Mouse (Mus musculus): ENCODE results near the gene 4930503B20Rik.

Gene 4930503B20Rik

GRCm38 (mm10) chr3:146650716-146651115, 401 bp downstream of the 4930503B20Rik start:
- no peak for DNase-seq (ENCODE audit: low spot score in 2 of 2)

GRCm38 (mm10) chr3:146649311-146649894, 1.7 kb downstream of the 4930503B20Rik start:
- no peak for DNase-seq (ENCODE audit: low spot score in 2 of 2)

- no peak for DNase-seq (ENCODE audit: low spot score in 2 of 2)
These were observed 9.2 kb downstream of the 4930503B20Rik start for GRCm38 (mm10) chr3:146641818-146642427.

- DNase-seq (ENCODE audit: low spot score in 2 of 2) = no peak
These were observed 18.6 kb downstream of the 4930503B20Rik start for GRCm38 (mm10) chr3:146632506-146632905.

GRCm38 (mm10) chr3:146628227-146628982, 22.7 kb downstream of the 4930503B20Rik start:
- DNase-seq (ENCODE audit: low spot score in 2 of 2) = no peak

GRCm38 (mm10) chr3:146625766-146626165, 25.4 kb downstream of the 4930503B20Rik start:
- peak in 1 of 2 experiments; percentile 36 for DNase-seq (ENCODE audit: low spot score in 2 of 2)

- peak; percentile 53 to 58 for DNase-seq (ENCODE audit: low spot score in 2 of 2)
These were observed 29.2 kb downstream of the 4930503B20Rik start for GRCm38 (mm10) chr3:146621966-146622365.

GRCm38 (mm10) chr3:146620555-146621249, 30.4 kb downstream of the 4930503B20Rik start:
- DNase-seq (ENCODE audit: low spot score in 2 of 2) = peak; percentile 83 to 88

- peak; percentile 68 to 77 for DNase-seq (ENCODE audit: low spot score in 2 of 2)
These were observed 31.0 kb downstream of the 4930503B20Rik start for GRCm38 (mm10) chr3:146620101-146620500.

- DNase-seq (ENCODE audit: low spot score in 2 of 2) = no peak
These were observed 32.8 kb downstream of the 4930503B20Rik start for GRCm38 (mm10) chr3:146618357-146618756.

GRCm38 (mm10) chr3:146617946-146618345, 33.2 kb downstream of the 4930503B20Rik start:
- DNase-seq (ENCODE audit: low spot score in 2 of 2) = no peak

GRCm38 (mm10) chr3:146616533-146617283, 34.4 kb downstream of the 4930503B20Rik start:
- DNase-seq (ENCODE audit: low spot score in 2 of 2) = no peak

- DNase-seq (ENCODE audit: low spot score in 2 of 2) = no peak
These were observed 35.6 kb downstream of the 4930503B20Rik start, which contains the start of gene Dnase2b for GRCm38 (mm10) chr3:146615496-146615895. Gene Dnase2b (minus strand): TSS chr3:146615596.

GRCm38 (mm10) chr3:146611821-146612220, 39.3 kb downstream of the 4930503B20Rik start:
- DNase-seq (ENCODE audit: low spot score in 2 of 2) = no peak

GRCm38 (mm10) chr3:146611261-146611660, 39.9 kb downstream of the 4930503B20Rik start:
- DNase-seq (ENCODE audit: low spot score in 2 of 2) = no peak

- peak; percentile 55 to 66 for DNase-seq (ENCODE audit: low spot score in 2 of 2)
These were observed 40.8 kb downstream of the 4930503B20Rik start for GRCm38 (mm10) chr3:146610322-146610721.

- DNase-seq (ENCODE audit: low spot score in 2 of 2) = peak; percentile 66 to 77
These were observed 43.7 kb downstream of the 4930503B20Rik start for GRCm38 (mm10) chr3:146607368-146607767.

GRCm38 (mm10) chr3:146604647-146605046, 46.5 kb downstream of the 4930503B20Rik start:
- DNase-seq (ENCODE audit: low spot score in 2 of 2) = no peak

- DNase-seq (ENCODE audit: low spot score in 2 of 2) = no peak
These were observed 48.6 kb downstream of the 4930503B20Rik start for GRCm38 (mm10) chr3:146602531-146602930.

GRCm38 (mm10) chr3:146601205-146601604, 49.9 kb downstream of the 4930503B20Rik start:
- no peak for DNase-seq (ENCODE audit: low spot score in 2 of 2)

GRCm38 (mm10) chr3:146599198-146599900, 51.8 kb downstream of the 4930503B20Rik start:
- DNase-seq (ENCODE audit: low spot score in 2 of 2) = no peak
